Mouse (Mus musculus): ENCODE measurements at regions not wholly inside any gene's neighbourhood (a gene's known extent, or its start where the extent isn't known, plus 50 kb on each side); places are given as distances from the start of the nearest gene placed in this dataset.

- TF ChIP-seq EP300 (IDR thresholded peaks at IDR 0.05; ENCODE audit: low read depth) = no peak
- TF ChIP-seq CTCF (IDR thresholded peaks at IDR 0.05; ENCODE audit: low read depth) = no peak
These were observed 266.1 kb upstream of the Dynlrb2 start for GRCm38 (mm10) chr8:116238670-116239069.
